Mouse (Mus musculus): ENCODE data around the gene Nup107.

GRCm38 (mm10) chr10:117749050-117749686, 43.3 kb downstream of the Nup107 start:
- no peak for TF ChIP-seq CTCF (IDR thresholded peaks at IDR 0.05 in 2 of 3, conservative IDR thresholded peaks at IDR 0.05 in 1 of 3; ENCODE audit: control insufficient read depth in 1 of 3, insufficient read depth in 1 of 3, low read depth in 2 of 3, low read length in 3 of 3, poor library complexity in 1 of 3, severe bottlenecking in 1 of 3)
- no peak for TF ChIP-seq TAL1 (IDR thresholded peaks at IDR 0.05; ENCODE audit: low read length)
- no peak for TF ChIP-seq JUND (IDR thresholded peaks at IDR 0.05; ENCODE audit: low read depth, low read length)
- no peak for TF ChIP-seq USF1 (IDR thresholded peaks at IDR 0.05; ENCODE audit: low read depth, low read length)
- TF ChIP-seq POLR2A (IDR thresholded peaks at IDR 0.05; ENCODE audit: control insufficient read depth in 1 of 2, insufficient read depth in 1 of 2, low read depth in 1 of 2, low read length in 2 of 2, poor library complexity in 1 of 2), result no peak
- TF ChIP-seq HCFC1 (IDR thresholded peaks at IDR 0.05; ENCODE audit: low read depth, low read length), result no peak
- TF ChIP-seq EP300 (IDR thresholded peaks at IDR 0.05; ENCODE audit: low read depth in 1 of 2, low read length in 2 of 2), result no peak
- TF ChIP-seq MXI1 (IDR thresholded peaks at IDR 0.05; ENCODE audit: low read depth, low read length), result no peak
- TF ChIP-seq E2F4 (IDR thresholded peaks at IDR 0.05; ENCODE audit: borderline replicate concordance, low read depth, low read length), result no peak
- TF ChIP-seq MAX (IDR thresholded peaks at IDR 0.05; ENCODE audit: low read length), result no peak
- no peak for TF ChIP-seq TCF12 (IDR thresholded peaks at IDR 0.05; ENCODE audit: low read depth, low read length)
- TF ChIP-seq MEF2A (IDR thresholded peaks at IDR 0.05; ENCODE audit: extremely low read depth, insufficient replicate concordance, low read depth, low read length, poor library complexity, severe bottlenecking), result no peak
- no peak for TF ChIP-seq CHD2 (IDR thresholded peaks at IDR 0.05; ENCODE audit: low read length)
